Mouse (Mus musculus) lung, adult 2 months (tissue): ENCODE data around the gene Dennd4c.

ENCODE experiments used
- CTCF ChIP-seq: fragments of 200-500 bp; IDR thresholded peaks from 2 replicates; pipeline ENCODE4 v1.5.1; 2011; ENCODE audit warnings: mild to moderate bottlenecking, low read length, control low read depth; ENCODE audit not compliant: insufficient read depth
- POLR2A ChIP-seq: fragments of 200-500 bp; IDR thresholded peaks from 2 replicates; pipeline ENCODE4 v1.6.1; 2011; ENCODE audit warnings: low read depth, mild to moderate bottlenecking, control low read depth, low read length, borderline replicate concordance; ENCODE audit errors: extremely low read depth

GRCm38 (mm10) chr4:86726141-86726540, 22.2 kb upstream of the Dennd4c start:
- TF ChIP-seq POLR2A = no peak
- TF ChIP-seq CTCF = no peak
